Mouse (Mus musculus): ENCODE measurements at regions not wholly inside any gene's neighbourhood (a gene's known extent, or its start where the extent isn't known, plus 50 kb on each side); places are given as distances from the start of the nearest gene placed in this dataset.

- H3K4me1 ChIP-seq, result no peaks in the 10 kb centered on the region
- no peaks in the 10 kb centered on the region for H3K27me3 ChIP-seq (replicated peaks; ENCODE audit: low read depth, poor library complexity, severe bottlenecking)
- peaks cover 13% of the 10 kb centered on the region; the same call in 1 of the 2 replicates for H3K9me3 ChIP-seq
- 81% methylated on average over 1 of the region's 1 CpGs for WGBS
- no peak for DNase-seq (ENCODE audit: low spot score)
- H3K27ac ChIP-seq (replicated peaks), result no peak overlapping the region
- no peaks in the 10 kb centered on the region for H3K36me3 ChIP-seq (replicated peaks)
- no peak overlapping the region for H3K4me3 ChIP-seq
These were observed 146.6 kb upstream of the Nat3 start for GRCm38 (mm10) chr8:67377061-67377460.

GRCm38 (mm10) chr8:67405947-67406346, 117.7 kb upstream of the Nat3 start:
- no peak overlapping the region for H3K27ac ChIP-seq (replicated peaks)
- H3K9me3 ChIP-seq, result no peaks in the 10 kb centered on the region
- peak; percentile 18 for DNase-seq (ENCODE audit: low spot score)
- H3K4me1 ChIP-seq, result no peaks in the 10 kb centered on the region
- H3K4me3 ChIP-seq, result no peak overlapping the region
- H3K27me3 ChIP-seq (replicated peaks; ENCODE audit: low read depth, poor library complexity, severe bottlenecking), result no peaks in the 10 kb centered on the region
- no peaks in the 10 kb centered on the region for H3K36me3 ChIP-seq (replicated peaks)
- 49% methylated on average over 10 of the region's 10 CpGs for WGBS

GRCm38 (mm10) chr8:67414826-67415225, 108.8 kb upstream of the Nat3 start:
- no peak overlapping the region for H3K4me3 ChIP-seq
- no peak for DNase-seq (ENCODE audit: low spot score)
- no peaks in the 10 kb centered on the region for H3K27me3 ChIP-seq (replicated peaks; ENCODE audit: low read depth, poor library complexity, severe bottlenecking)
- H3K9me3 ChIP-seq, result no peaks in the 10 kb centered on the region
- no peaks in the 10 kb centered on the region for H3K36me3 ChIP-seq (replicated peaks)
- H3K4me1 ChIP-seq, result no peaks in the 10 kb centered on the region
- H3K27ac ChIP-seq (replicated peaks), result no peak overlapping the region

GRCm38 (mm10) chr8:67422521-67422920, 101.1 kb upstream of the Nat3 start:
- no peaks in the 10 kb centered on the region for H3K9me3 ChIP-seq
- H3K36me3 ChIP-seq (replicated peaks), result no peaks in the 10 kb centered on the region
- DNase-seq (ENCODE audit: low spot score), result no peak
- 88% methylated on average over 2 of the region's 2 CpGs for WGBS
- H3K4me1 ChIP-seq, result no peaks in the 10 kb centered on the region
- H3K27me3 ChIP-seq (replicated peaks; ENCODE audit: low read depth, poor library complexity, severe bottlenecking), result no peaks in the 10 kb centered on the region
- H3K27ac ChIP-seq (replicated peaks), result no peak overlapping the region
- H3K4me3 ChIP-seq, result no peak overlapping the region
